Mouse (Mus musculus): ENCODE measurements at regions not wholly inside any gene's neighbourhood (a gene's known extent, or its start where the extent isn't known, plus 50 kb on each side); places are given as distances from the start of the nearest gene placed in this dataset.

DNA sequence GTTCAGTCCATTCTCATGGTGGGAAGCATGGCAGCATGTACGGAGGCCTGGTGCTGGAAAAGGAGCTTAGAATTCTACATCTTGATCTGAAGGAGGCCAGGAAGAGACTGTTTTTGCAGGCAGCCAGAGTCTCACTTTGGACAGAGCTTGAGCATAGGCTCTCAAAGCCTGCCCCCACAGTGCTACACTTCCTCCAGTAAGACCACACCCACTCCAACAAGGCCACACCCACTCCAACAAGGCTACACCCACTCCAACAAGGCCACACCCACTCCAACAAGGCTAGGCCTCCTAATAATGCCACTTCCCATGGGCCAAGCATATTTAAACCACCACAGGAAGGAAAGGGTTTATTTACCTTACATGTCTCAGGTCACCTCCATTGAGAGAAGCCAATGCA, 121.0 kb downstream of the Dyrk2 start:
- DNase-seq (ENCODE audit: extremely low read depth), result no peak
- dilution Hi-C loops (cut with MboI; ENCODE audit: extremely low pct_ligation_motif_present, extremely low pct_unique_long_range_greater_than_20kb, low sequenced_read_pairs) (no loop called here), in situ Hi-C loops (cut with MboI; ENCODE audit: low pct_ligation_motif_present, low pct_unique_long_range_greater_than_20kb, low sequenced_read_pairs) (no loop called here)
- Histone ChIP-seq H3K9ac (ENCODE audit: insufficient read depth, low read depth) (no peak overlapping the region), H3K27ac (ENCODE audit: insufficient read depth, low read depth) (no peak overlapping the region), H3K36me3 (replicated peaks in 1 of 2; ENCODE audit: control insufficient read depth in 1 of 2, insufficient read depth in 1 of 2, low read length in 1 of 2) (no peaks in the 10 kb centered on the region), H3K27me3 (replicated peaks) (no peaks in the 10 kb centered on the region), H3K4me3 (replicated peaks in 1 of 3; ENCODE audit: low read depth in 2 of 3, low read length in 2 of 3, poor library complexity in 1 of 3) (no peak overlapping the region), H3K4me1 (ENCODE audit: control insufficient read depth in 1 of 2, insufficient read depth in 2 of 2) (peaks cover 0 to 7% of the 10 kb centered on the region in 2 experiments; a peak in 1 of 4 replicates), H3K79me2 (replicated peaks; ENCODE audit: control insufficient read depth, extremely low read depth, insufficient read depth, poor library complexity, severe bottlenecking) (no peaks in the 10 kb centered on the region), H3K9me3 (replicated peaks; ENCODE audit: low read length) (peaks cover 2% of the 10 kb centered on the region), H3K4me2 (ENCODE audit: insufficient read depth, low read depth, poor library complexity, severe bottlenecking) (no peak overlapping the region)
- TF ChIP-seq MAZ (IDR thresholded peaks at IDR 0.05; ENCODE audit: low read depth, low read length) (no peak), KAT2A (IDR thresholded peaks at IDR 0.05; ENCODE audit: insufficient replicate concordance, low read length) (no peak), EP300 (IDR thresholded peaks at IDR 0.05; ENCODE audit: low read length) (no peak), SMC3 (IDR thresholded peaks at IDR 0.05; ENCODE audit: low read depth, low read length) (no peak), JUN (IDR thresholded peaks at IDR 0.05; ENCODE audit: insufficient read depth, low read depth, low read length) (no peak), POLR2A (IDR thresholded peaks at IDR 0.05; ENCODE audit: low read depth, low read length) (no peak), MYC (IDR thresholded peaks at IDR 0.05; ENCODE audit: low read depth, low read length) (no peak), TBP (conservative IDR thresholded peaks at IDR 0.05; ENCODE audit: low read depth, low read length) (no peak), MAFK (IDR thresholded peaks at IDR 0.05; ENCODE audit: insufficient replicate concordance, low read length) (no peak), IRF4 (IDR thresholded peaks at IDR 0.05; ENCODE audit: low read depth, low read length) (no peak), ETS1 (conservative IDR thresholded peaks at IDR 0.05; ENCODE audit: low read depth, low read length) (no peak), ZC3H11A (IDR thresholded peaks at IDR 0.05; ENCODE audit: low read depth, low read length) (no peak), CHD2 (IDR thresholded peaks at IDR 0.05; ENCODE audit: low read length) (no peak), MXI1 (IDR thresholded peaks at IDR 0.05; ENCODE audit: low read depth, low read length) (no peak), ZKSCAN1 (IDR thresholded peaks at IDR 0.05; ENCODE audit: borderline replicate concordance, low read depth, low read length) (no peak), ZMIZ1 (IDR thresholded peaks at IDR 0.05; ENCODE audit: low read depth, low read length) (no peak), ZNF384 (IDR thresholded peaks at IDR 0.05; ENCODE audit: low read depth, low read length) (no peak), GABPA (IDR thresholded peaks at IDR 0.05; ENCODE audit: insufficient replicate concordance, low read depth, low read length) (no peak), PAX5 (IDR thresholded peaks at IDR 0.05; ENCODE audit: low read length) (no peak), CHD1 (IDR thresholded peaks at IDR 0.05; ENCODE audit: low read depth, low read length) (no peak)

- dilution Hi-C loops (cut with MboI; ENCODE audit: extremely low pct_ligation_motif_present, extremely low pct_unique_long_range_greater_than_20kb, low sequenced_read_pairs) (no loop called here), in situ Hi-C loops (cut with MboI; ENCODE audit: low pct_ligation_motif_present, low pct_unique_long_range_greater_than_20kb, low sequenced_read_pairs) (no loop called here)
- no peak overlapping the region for H3K4me2 ChIP-seq (ENCODE audit: insufficient read depth, low read depth, poor library complexity, severe bottlenecking)
- H3K4me3 ChIP-seq (replicated peaks in 1 of 3; ENCODE audit: low read depth in 2 of 3, low read length in 2 of 3, poor library complexity in 1 of 3), result no peak overlapping the region
- peaks cover 2% of the 10 kb centered on the region for H3K9me3 ChIP-seq (replicated peaks; ENCODE audit: low read length)
- H3K27me3 ChIP-seq (replicated peaks), result no peaks in the 10 kb centered on the region
- no peaks in the 10 kb centered on the region for H3K4me1 ChIP-seq (ENCODE audit: control insufficient read depth in 1 of 2, insufficient read depth in 2 of 2)
- no peaks in the 10 kb centered on the region for H3K79me2 ChIP-seq (replicated peaks; ENCODE audit: control insufficient read depth, extremely low read depth, insufficient read depth, poor library complexity, severe bottlenecking)
- no peak overlapping the region for H3K27ac ChIP-seq (ENCODE audit: insufficient read depth, low read depth)
- no peak overlapping the region for H3K9ac ChIP-seq (ENCODE audit: insufficient read depth, low read depth)
- H3K36me3 ChIP-seq (replicated peaks in 1 of 2; ENCODE audit: control insufficient read depth in 1 of 2, insufficient read depth in 1 of 2, low read length in 1 of 2), result no peaks in the 10 kb centered on the region
- no peak for DNase-seq (ENCODE audit: extremely low read depth)
- TF ChIP-seq USF2 (conservative IDR thresholded peaks at IDR 0.05; ENCODE audit: low read depth, low read length) (no peak), ZC3H11A (IDR thresholded peaks at IDR 0.05; ENCODE audit: low read depth, low read length) (no peak), PAX5 (IDR thresholded peaks at IDR 0.05; ENCODE audit: low read length) (no peak), MAZ (IDR thresholded peaks at IDR 0.05; ENCODE audit: low read depth, low read length) (no peak), ETS1 (conservative IDR thresholded peaks at IDR 0.05; ENCODE audit: low read depth, low read length) (no peak)
Observed at GRCm38 (mm10) chr10:118749756-118750155, 120.3 kb downstream of the Dyrk2 start.
